Mouse (Mus musculus) neural tube, embryonic 12.5 days (tissue): ENCODE data around the gene Gck. TPM values are rescaled to one million over a fixed set of nuclear protein-coding genes. Genes with fewer than 3 reads are reported as not detected.

Experiments
- ATAC-seq: fragments of 200-750 bp; cut with Nextera tagmentation; 2 replicates; pipeline ENCODE4 v1.8.0; 2017; ENCODE audit warnings: low read depth, mild to moderate bottlenecking, moderate TSS enrichment, moderate library complexity; ENCODE audit not compliant: low FRiP score
- H3K27ac ChIP-seq: fragments of 300-500 bp; sonication (generic); 2 replicates; pipeline ENCODE4 v1.5.1; 2016
- H3K27me3 ChIP-seq: fragments of 300-500 bp; sonication (generic); replicated peaks from 2 replicates; pipeline ENCODE4 v1.6.1; 2016; ENCODE audit warnings: mild to moderate bottlenecking
- H3K36me3 ChIP-seq: fragments of 300-500 bp; sonication (generic); 2 replicates; pipeline ENCODE4 v1.6.1; 2016; ENCODE audit warnings: mild to moderate bottlenecking
- H3K4me1 ChIP-seq: fragments of 300-500 bp; sonication (generic); 2 replicates; pipeline ENCODE4 v1.6.1; 2016
- H3K4me2 ChIP-seq: fragments of 300-500 bp; sonication (generic); replicated peaks from 2 replicates; pipeline ENCODE4 v1.6.1; 2016; ENCODE audit warnings: mild to moderate bottlenecking
- H3K4me3 ChIP-seq: fragments of 300-500 bp; sonication (generic); 2 replicates; pipeline ENCODE4 v1.5.1; 2016
- H3K9ac ChIP-seq: fragments of 300-500 bp; sonication (generic); 2 replicates; pipeline ENCODE4 v1.6.1; 2016; ENCODE audit warnings: mild to moderate bottlenecking
- H3K9me3 ChIP-seq: fragments of 300-500 bp; sonication (generic); 2 replicates; pipeline ENCODE4 v1.6.1; 2016; ENCODE audit warnings: mild to moderate bottlenecking
- WGBS: fragments of 180-500 bp; shearing (Covaris S2); methylation state at CpG from one replicate; pipeline ENCODE4 v1.1.7; 2016; 5-methylcytosine and 5-hydroxymethylcytosine counted together
- polyA plus RNA-seq: library from polyadenylated mRNA; unstranded; fragments of >200 nt; fragmentation: Nextera tagmentation; extraction: Ambion mirVana; gene quantifications from 2 replicates; pipeline ENCODE4 v1.2.1, GENCODE M21; 2016

The Gck gene
- 1.4 and 2.0 TPM in 2 replicates for polyA plus RNA-seq

- Histone ChIP-seq H3K27ac (no peak within 1 kb of the TSS), H3K36me3 (no peaks in the 10 kb centered on the region), H3K9me3 (no peaks in the 10 kb centered on the region), H3K4me3 (no peak within 1 kb of the TSS), H3K27me3 (no peaks in the 10 kb centered on the region), H3K9ac (no peak within 1 kb of the TSS), H3K4me2 (no peak within 1 kb of the TSS), H3K4me1 (peaks cover 9% of the 10 kb centered on the region; the same call in 1 of the 2 replicates)
- peak; percentile 58; the same call in 1 of the 2 replicates for ATAC-seq
- 67% methylated on average over 8 of the region's 8 CpGs for WGBS
Observed at GRCm38 (mm10) chr11:5949586-5950352, at the start of gene Gck. TSS of gene Gck (minus strand) at chr11:5950081.

GRCm38 (mm10) chr11:5998472-5998871 is 48.6 kb upstream of the Gck start:
- WGBS = 99% methylated on average over 2 of the region's 2 CpGs
- Histone ChIP-seq H3K27me3 (no peaks in the 10 kb centered on the region), H3K9ac (no peak overlapping the region), H3K4me1 (peaks cover 16% of the 10 kb centered on the region), H3K4me3 (no peak overlapping the region), H3K27ac (no peak overlapping the region), H3K36me3 (no peaks in the 10 kb centered on the region), H3K4me2 (no peak overlapping the region), H3K9me3 (no peaks in the 10 kb centered on the region)
- no peak for ATAC-seq

- no peak overlapping the region for H3K27ac ChIP-seq
- peak; percentile 21; the same call in 1 of the 2 replicates for ATAC-seq
- H3K9me3 ChIP-seq = no peaks in the 10 kb centered on the region
- H3K4me2 ChIP-seq = no peak overlapping the region
- no peaks in the 10 kb centered on the region for H3K27me3 ChIP-seq
- no peak overlapping the region for H3K4me3 ChIP-seq
- no peaks in the 10 kb centered on the region for H3K36me3 ChIP-seq
- H3K9ac ChIP-seq = no peak overlapping the region
- 18% methylated on average over 8 of the region's 8 CpGs for WGBS
- peaks cover 13% of the 10 kb centered on the region for H3K4me1 ChIP-seq
Observed at GRCm38 (mm10) chr11:5995989-5996388, 46.1 kb upstream of the Gck start.

GRCm38 (mm10) chr11:5994880-5995279 is 45.0 kb upstream of the Gck start:
- 64% methylated on average over 3 of the region's 3 CpGs for WGBS
- Histone ChIP-seq H3K9ac (no peak overlapping the region), H3K4me3 (no peak overlapping the region), H3K9me3 (no peaks in the 10 kb centered on the region), H3K36me3 (no peaks in the 10 kb centered on the region), H3K4me1 (peaks cover 3% of the 10 kb centered on the region), H3K4me2 (no peak overlapping the region), H3K27me3 (no peaks in the 10 kb centered on the region), H3K27ac (no peak overlapping the region)
- ATAC-seq = no peak

- 71% methylated on average over 5 of the region's 5 CpGs for WGBS
- Histone ChIP-seq H3K9me3 (no peaks in the 10 kb centered on the region), H3K4me1 (no peaks in the 10 kb centered on the region), H3K4me2 (no peak overlapping the region), H3K27ac (no peak overlapping the region), H3K36me3 (no peaks in the 10 kb centered on the region), H3K4me3 (no peak overlapping the region), H3K27me3 (no peaks in the 10 kb centered on the region), H3K9ac (no peak overlapping the region)
- 0 out of 2 replicates have a peak, but pooled peaks have one; percentile 10 for ATAC-seq
Observed at GRCm38 (mm10) chr11:5994212-5994611, 44.3 kb upstream of the Gck start.

GRCm38 (mm10) chr11:5990910-5991309 is 41.0 kb upstream of the Gck start:
- Histone ChIP-seq H3K27ac (no peak overlapping the region), H3K27me3 (no peaks in the 10 kb centered on the region; the same call in 1 of the 2 replicates), H3K36me3 (no peaks in the 10 kb centered on the region), H3K9me3 (no peaks in the 10 kb centered on the region), H3K4me3 (no peak overlapping the region), H3K4me1 (no peaks in the 10 kb centered on the region), H3K4me2 (no peak overlapping the region), H3K9ac (no peak overlapping the region)
- ATAC-seq = no peak
- WGBS = 37% methylated on average over 4 of the region's 4 CpGs

- ATAC-seq = no peak
- Histone ChIP-seq H3K9ac (no peak overlapping the region), H3K27ac (no peak overlapping the region)
Observed at GRCm38 (mm10) chr11:5989954-5990593, 40.2 kb upstream of the Gck start.

GRCm38 (mm10) chr11:5988126-5988525 is 38.2 kb upstream of the Gck start:
- no peaks in the 10 kb centered on the region; the same call in 1 of the 2 replicates for H3K27me3 ChIP-seq
- no peak overlapping the region for H3K4me3 ChIP-seq
- H3K36me3 ChIP-seq = no peaks in the 10 kb centered on the region
- H3K9me3 ChIP-seq = no peaks in the 10 kb centered on the region
- no peaks in the 10 kb centered on the region for H3K4me1 ChIP-seq
- WGBS = 84% methylated on average over 10 of the region's 10 CpGs
- no peak overlapping the region for H3K4me2 ChIP-seq
- H3K27ac ChIP-seq = no peak overlapping the region
- ATAC-seq = no peak
- no peak overlapping the region for H3K9ac ChIP-seq

More at GRCm38 (mm10) chr11:5989954-5990593, 40.2 kb upstream of the Gck start:
- Histone ChIP-seq H3K4me2 (no peak overlapping the region), H3K4me3 (no peak overlapping the region), H3K36me3 (no peaks in the 10 kb centered on the region), H3K9me3 (no peaks in the 10 kb centered on the region), H3K4me1 (no peaks in the 10 kb centered on the region), H3K27me3 (no peaks in the 10 kb centered on the region; the same call in 1 of the 2 replicates)
- WGBS = 85% methylated on average over 16 of the region's 16 CpGs

GRCm38 (mm10) chr11:5983629-5984028 is 33.7 kb upstream of the Gck start:
- 92% methylated on average over 5 of the region's 5 CpGs for WGBS
- Histone ChIP-seq H3K4me1 (no peaks in the 10 kb centered on the region), H3K36me3 (no peaks in the 10 kb centered on the region), H3K4me3 (no peak overlapping the region), H3K27me3 (no peaks in the 10 kb centered on the region; the same call in 1 of the 2 replicates), H3K9ac (no peak overlapping the region), H3K4me2 (no peak overlapping the region), H3K27ac (no peak overlapping the region), H3K9me3 (no peaks in the 10 kb centered on the region)
- no peak for ATAC-seq

- no peak overlapping the region for H3K4me3 ChIP-seq
- no peaks in the 10 kb centered on the region for H3K4me1 ChIP-seq
- no peaks in the 10 kb centered on the region for H3K36me3 ChIP-seq
- 90% methylated on average over 7 of the region's 7 CpGs for WGBS
- H3K27me3 ChIP-seq = no peaks in the 10 kb centered on the region
- ATAC-seq = no peak
- no peak overlapping the region for H3K4me2 ChIP-seq
- no peaks in the 10 kb centered on the region for H3K9me3 ChIP-seq
- no peak overlapping the region for H3K27ac ChIP-seq
- no peak overlapping the region for H3K9ac ChIP-seq
Observed at GRCm38 (mm10) chr11:5981323-5981722, 31.4 kb upstream of the Gck start.

- H3K9ac ChIP-seq = no peak overlapping the region
Observed at GRCm38 (mm10) chr11:5980561-5980960, 30.7 kb upstream of the Gck start.

GRCm38 (mm10) chr11:5980108-5980507 is 30.2 kb upstream of the Gck start:
- Histone ChIP-seq H3K36me3 (no peaks in the 10 kb centered on the region), H3K27me3 (no peaks in the 10 kb centered on the region), H3K27ac (no peak overlapping the region), H3K9ac (no peak overlapping the region), H3K4me1 (no peaks in the 10 kb centered on the region), H3K4me3 (no peak overlapping the region), H3K9me3 (no peaks in the 10 kb centered on the region), H3K4me2 (no peak overlapping the region)
- ATAC-seq = no peak
- 92% methylated on average over 2 of the region's 2 CpGs for WGBS

More at GRCm38 (mm10) chr11:5980561-5980960, 30.7 kb upstream of the Gck start:
- no peak overlapping the region for H3K27ac ChIP-seq
- no peak for ATAC-seq
- H3K4me1 ChIP-seq = no peaks in the 10 kb centered on the region
- H3K36me3 ChIP-seq = no peaks in the 10 kb centered on the region
- H3K4me3 ChIP-seq = no peak overlapping the region
- H3K9me3 ChIP-seq = no peaks in the 10 kb centered on the region
- H3K27me3 ChIP-seq = no peaks in the 10 kb centered on the region
- H3K4me2 ChIP-seq = no peak overlapping the region
- 74% methylated on average over 8 of the region's 8 CpGs for WGBS
